Mouse (Mus musculus) megakaryocyte-erythroid progenitor cell, adult 5 weeks (primary cell): ENCODE results near the gene Gm4565. TPM values are rescaled to one million over a fixed set of nuclear protein-coding genes. Genes with fewer than 3 reads are reported as not detected.

Experiments
- polyA plus RNA-seq: library from polyadenylated mRNA; stranded (reverse); fragments of >175 nt; gene quantifications from 2 replicates; pipeline ENCODE4 v1.2.3, GENCODE M21; 2012

The Gm4565 gene
- not detected in 2 replicates for polyA plus RNA-seq

GRCm38 (mm10) chr7:22588027-22588426, at the start of gene Gm4565:
Gene Gm4565 (minus strand): TSS chr7:22588127.

GRCm38 (mm10) chr7:22565243-22565642, 22.7 kb downstream of the Gm4565 start, which contains the start of gene Gm4201:
Gene Gm4201 (minus strand): TSS chr7:22565343.

GRCm38 (mm10) chr7:22534787-22535186, 53.1 kb downstream of the Gm4565 start, which contains the start of gene Gm8677:
Gene Gm8677 (minus strand): TSS chr7:22534887.

Other genes starting within 250 kb of the Gm4565 start
- gene Gm8660, start 217.1 kb downstream of the Gm4565 start, polyA plus RNA-seq = not detected in 2 replicates
- not detected in 2 replicates for gene Vmn1r148, start 174.5 kb downstream of the Gm4565 start, polyA plus RNA-seq
- gene Vmn1r149, start 149.9 kb downstream of the Gm4565 start, polyA plus RNA-seq = not detected in 2 replicates
- not detected in 2 replicates for gene Gm10665, start 124.1 kb downstream of the Gm4565 start, polyA plus RNA-seq
- not detected in 2 replicates for gene Vmn1r151, start 88.4 kb downstream of the Gm4565 start, polyA plus RNA-seq
- gene Vmn1r152, start 65.2 kb downstream of the Gm4565 start, polyA plus RNA-seq = not detected in 2 replicates
- gene Gm8677, start 53.2 kb downstream of the Gm4565 start, polyA plus RNA-seq = not detected in 2 replicates
- not detected in 2 replicates for gene Gm4201, start 22.8 kb downstream of the Gm4565 start, polyA plus RNA-seq
- gene Vmn1r155, start 69.9 kb upstream of the Gm4565 start, polyA plus RNA-seq = not detected in 2 replicates
- gene Gm8693, start 104.2 kb upstream of the Gm4565 start, polyA plus RNA-seq = not detected in 2 replicates
- not detected in 2 replicates for gene Gm4567, start 131.6 kb upstream of the Gm4565 start, polyA plus RNA-seq
- gene Vmn1r157, start 173.6 kb upstream of the Gm4565 start, polyA plus RNA-seq = not detected in 2 replicates
- not detected in 2 replicates for gene Vmn1r158, start 202.7 kb upstream of the Gm4565 start, polyA plus RNA-seq